Mouse (Mus musculus) heart, embryonic 10.5 days (tissue): Measurements from ENCODE around the gene Vps53. TPM values are rescaled to one million over a fixed set of nuclear protein-coding genes. Genes with fewer than 3 reads are reported as not detected.

Source experiments
- DNase-seq: peaks from one replicate; pipeline ENCODE4 v3.0.0-alpha.2; 2017; ENCODE audit warnings: low spot score
- H3K27ac ChIP-seq: fragments of 300-500 bp; sonication (generic); 2 replicates; pipeline ENCODE4 v1.5.1; 2016; ENCODE audit warnings: mild to moderate bottlenecking
- H3K27me3 ChIP-seq: fragments of 300-500 bp; sonication (generic); 2 replicates; pipeline ENCODE4 v1.6.1; 2016; ENCODE audit warnings: mild to moderate bottlenecking; ENCODE audit not compliant: poor library complexity, insufficient read depth, severe bottlenecking
- H3K36me3 ChIP-seq: fragments of 300-500 bp; sonication (generic); 2 replicates; pipeline ENCODE4 v1.6.1; 2016; ENCODE audit warnings: mild to moderate bottlenecking, moderate library complexity
- H3K4me1 ChIP-seq: fragments of 300-500 bp; sonication (generic); 2 replicates; pipeline ENCODE4 v1.6.1; 2016; ENCODE audit warnings: mild to moderate bottlenecking
- H3K4me3 ChIP-seq: fragments of 300-500 bp; sonication (generic); 2 replicates; pipeline ENCODE4 v1.5.1; 2016; ENCODE audit warnings: mild to moderate bottlenecking, moderate library complexity
- H3K9me3 ChIP-seq: fragments of 300-500 bp; sonication (generic); 2 replicates; pipeline ENCODE4 v1.6.1; 2016; ENCODE audit warnings: mild to moderate bottlenecking, moderate library complexity
- WGBS: fragments of 180-500 bp; shearing (Covaris S2); methylation state at CpG from one replicate; pipeline ENCODE4 v1.1.7; 2016; 5-methylcytosine and 5-hydroxymethylcytosine counted together
- polyA plus RNA-seq: library from polyadenylated mRNA; unstranded; fragments of >200 nt; fragmentation: Nextera tagmentation; extraction: Ambion mirVana; gene quantifications from 2 replicates; pipeline ENCODE4 v1.2.1, GENCODE M21; 2016

Vps53 gene
- polyA plus RNA-seq, 1 experiment from 2014 or later: 35.1 TPM

GRCm38 (mm10) chr11:76056487-76056886 is 123.0 kb downstream of the Vps53 start:
- Histone ChIP-seq H3K9me3 (no peaks in the 10 kb centered on the region), H3K4me1 (peaks cover 14% of the 10 kb centered on the region; the same call in 1 of the 2 replicates), H3K27ac (no peak overlapping the region), H3K36me3 (peaks cover 9% of the 10 kb centered on the region; the same call in 1 of the 2 replicates), H3K4me3 (no peak overlapping the region), H3K27me3 (no peaks in the 10 kb centered on the region)
- whole genome bisulfite sequencing: 32% methylated on average over 3 of the region's 3 CpGs
- DNase-seq: no peak

- Histone ChIP-seq H3K27me3 (no peaks in the 10 kb centered on the region), H3K27ac (no peak overlapping the region), H3K4me3 (no peak overlapping the region), H3K9me3 (no peaks in the 10 kb centered on the region), H3K36me3 (peaks cover 9% of the 10 kb centered on the region; the same call in 1 of the 2 replicates), H3K4me1 (peaks cover 4% of the 10 kb centered on the region; the same call in 1 of the 2 replicates)
- WGBS: 81% methylated on average over 5 of the region's 5 CpGs
- no peak for DNase-seq
Observed at GRCm38 (mm10) chr11:76052496-76052895, 127.0 kb downstream of the Vps53 start.

DNA sequence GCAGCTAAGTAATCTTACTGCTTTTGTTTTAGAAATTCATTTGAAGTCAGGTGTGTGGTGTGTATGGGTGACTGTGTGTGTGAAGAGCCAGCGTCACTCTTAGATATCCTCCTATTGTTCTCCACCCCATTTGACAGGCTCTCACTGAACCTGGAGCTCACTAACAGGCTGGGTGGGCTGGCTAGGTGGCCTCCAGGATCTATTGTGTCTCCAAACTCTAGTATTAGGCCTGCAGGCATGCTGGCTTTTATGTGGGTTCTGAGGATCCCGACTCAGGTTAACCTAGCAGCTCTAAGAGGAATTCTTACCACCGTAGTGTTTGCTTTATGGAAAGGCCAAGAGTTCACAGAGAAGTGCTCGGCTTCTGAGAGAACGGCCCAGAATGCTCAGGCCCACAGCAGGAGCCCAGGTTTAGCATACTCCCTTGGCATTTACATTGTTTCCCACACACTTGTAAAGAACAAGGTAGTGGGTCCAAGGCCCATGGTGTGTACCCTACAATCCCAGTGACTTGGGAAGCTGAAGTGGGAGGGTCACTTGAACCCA is 128.4 kb downstream of the Vps53 start:
- WGBS: 67% methylated on average over 5 of the region's 5 CpGs
- Histone ChIP-seq H3K4me3 (no peak overlapping the region), H3K9me3 (no peaks in the 10 kb centered on the region), H3K27me3 (no peaks in the 10 kb centered on the region), H3K27ac (no peak overlapping the region), H3K36me3 (peaks cover 13% of the 10 kb centered on the region), H3K4me1 (peaks cover 4% of the 10 kb centered on the region; the same call in 1 of the 2 replicates)
- DNase-seq: no peak

GRCm38 (mm10) chr11:76050509-76050908 is 128.9 kb downstream of the Vps53 start:
- 57% methylated on average over 3 of the region's 3 CpGs for WGBS

DNA sequence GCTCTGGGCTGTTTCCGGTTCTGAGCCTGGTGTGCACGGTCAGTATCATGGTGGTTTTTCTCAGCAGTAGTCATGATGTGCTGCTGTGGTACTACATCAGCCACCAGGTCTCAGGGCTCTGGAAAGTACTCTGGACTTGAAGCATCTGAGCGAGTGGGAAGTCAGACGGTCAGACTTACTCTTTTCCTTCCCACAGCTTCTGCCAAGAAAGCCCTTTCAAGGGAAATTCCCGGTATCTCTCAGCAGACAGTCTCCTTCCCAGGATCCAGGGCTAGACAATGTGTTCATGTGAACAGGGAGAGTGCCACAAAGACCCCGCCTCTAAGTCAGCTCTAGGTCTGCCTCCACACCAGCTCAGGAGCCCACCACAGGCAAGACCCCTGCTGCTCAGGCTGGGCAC is 134.1 kb downstream of the Vps53 start:
- Histone ChIP-seq H3K4me3 (no peak overlapping the region), H3K9me3 (no peaks in the 10 kb centered on the region), H3K27me3 (no peaks in the 10 kb centered on the region), H3K4me1 (peaks cover 23% of the 10 kb centered on the region), H3K27ac (no peak overlapping the region), H3K36me3 (peaks cover 15% of the 10 kb centered on the region)
- DNase-seq: no peak
- WGBS: 73% methylated on average over 6 of the region's 6 CpGs

More at GRCm38 (mm10) chr11:76050509-76050908, 128.9 kb downstream of the Vps53 start:
- Histone ChIP-seq H3K27me3 (no peaks in the 10 kb centered on the region), H3K27ac (no peak overlapping the region), H3K4me3 (no peak overlapping the region), H3K9me3 (no peaks in the 10 kb centered on the region), H3K36me3 (peaks cover 14% of the 10 kb centered on the region), H3K4me1 (peaks cover 4% of the 10 kb centered on the region; the same call in 1 of the 2 replicates)
- DNase-seq: no peak

DNA sequence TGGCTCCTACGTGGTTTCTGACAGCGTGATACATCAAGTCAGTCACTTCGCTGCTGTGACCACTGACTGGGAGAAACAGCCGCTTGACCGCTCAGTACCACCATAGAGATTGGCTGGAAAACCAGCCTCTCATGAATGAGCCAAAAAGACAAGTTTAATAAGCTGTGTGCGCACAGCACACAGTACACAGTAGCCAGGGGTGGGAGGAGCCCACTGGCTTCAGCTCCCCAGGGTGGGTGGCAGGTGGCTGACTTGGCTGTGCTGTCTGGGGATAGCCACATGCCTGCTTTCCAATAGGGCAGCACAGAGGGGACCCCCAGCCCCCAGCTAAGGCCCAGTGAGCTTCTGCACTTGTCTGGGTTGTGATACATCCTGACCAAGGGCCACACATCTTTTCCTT is 135.0 kb downstream of the Vps53 start:
- H3K27me3 ChIP-seq: no peaks in the 10 kb centered on the region
- 79% methylated on average over 6 of the region's 6 CpGs for WGBS

GRCm38 (mm10) chr11:76042882-76043281 is 136.6 kb downstream of the Vps53 start:
- peaks cover 23% of the 10 kb centered on the region for H3K4me1 ChIP-seq
- peaks cover 15% of the 10 kb centered on the region for H3K36me3 ChIP-seq
- no peaks in the 10 kb centered on the region for H3K27me3 ChIP-seq
- H3K27ac ChIP-seq: no peak overlapping the region
- no peak overlapping the region for H3K4me3 ChIP-seq
- H3K9me3 ChIP-seq: no peaks in the 10 kb centered on the region
- WGBS: 26% methylated on average over 5 of the region's 5 CpGs
- no peak for DNase-seq

More for the DNA sequence above, 135.0 kb downstream of the Vps53 start:
- no peak for DNase-seq
- H3K9me3 ChIP-seq: no peaks in the 10 kb centered on the region
- H3K36me3 ChIP-seq: peaks cover 15% of the 10 kb centered on the region
- H3K4me3 ChIP-seq: no peak overlapping the region
- peaks cover 23% of the 10 kb centered on the region for H3K4me1 ChIP-seq
- H3K27ac ChIP-seq: no peak overlapping the region

DNA sequence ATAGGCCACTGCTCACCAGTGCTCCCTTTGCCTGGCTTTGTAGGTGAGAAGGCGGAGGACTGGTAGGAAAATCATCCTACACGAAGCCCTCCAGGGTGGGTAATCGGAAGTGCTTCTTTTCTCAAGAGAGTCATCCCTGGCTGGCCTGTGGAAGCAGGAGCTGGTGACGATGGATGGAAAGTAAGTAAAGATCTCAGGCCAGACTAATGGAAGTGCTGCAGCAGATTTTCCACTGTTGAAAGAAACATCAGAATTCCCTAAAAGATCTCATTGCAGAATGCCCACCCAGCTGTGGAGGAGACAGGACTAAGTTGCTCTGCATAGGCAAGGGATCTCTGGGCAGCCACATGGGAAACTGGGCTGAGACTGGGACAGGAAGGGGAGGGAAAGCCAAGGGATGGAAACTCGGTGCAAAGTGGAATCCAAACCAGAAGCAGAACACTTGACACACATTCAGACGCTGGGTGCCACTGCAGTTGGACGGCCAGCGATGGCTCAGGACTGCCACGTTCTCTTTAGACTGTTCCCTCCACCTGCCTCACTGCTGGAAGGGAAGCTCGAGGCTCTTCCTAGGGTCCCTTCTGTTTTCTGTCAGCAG is 137.3 kb downstream of the Vps53 start:
- Histone ChIP-seq H3K4me1 (peaks cover 23% of the 10 kb centered on the region), H3K9me3 (no peaks in the 10 kb centered on the region), H3K4me3 (no peak overlapping the region), H3K27ac (no peak overlapping the region), H3K36me3 (peaks cover 15% of the 10 kb centered on the region), H3K27me3 (no peaks in the 10 kb centered on the region)
- no peak for DNase-seq
- WGBS: 45% methylated on average over 10 of the region's 10 CpGs

DNA sequence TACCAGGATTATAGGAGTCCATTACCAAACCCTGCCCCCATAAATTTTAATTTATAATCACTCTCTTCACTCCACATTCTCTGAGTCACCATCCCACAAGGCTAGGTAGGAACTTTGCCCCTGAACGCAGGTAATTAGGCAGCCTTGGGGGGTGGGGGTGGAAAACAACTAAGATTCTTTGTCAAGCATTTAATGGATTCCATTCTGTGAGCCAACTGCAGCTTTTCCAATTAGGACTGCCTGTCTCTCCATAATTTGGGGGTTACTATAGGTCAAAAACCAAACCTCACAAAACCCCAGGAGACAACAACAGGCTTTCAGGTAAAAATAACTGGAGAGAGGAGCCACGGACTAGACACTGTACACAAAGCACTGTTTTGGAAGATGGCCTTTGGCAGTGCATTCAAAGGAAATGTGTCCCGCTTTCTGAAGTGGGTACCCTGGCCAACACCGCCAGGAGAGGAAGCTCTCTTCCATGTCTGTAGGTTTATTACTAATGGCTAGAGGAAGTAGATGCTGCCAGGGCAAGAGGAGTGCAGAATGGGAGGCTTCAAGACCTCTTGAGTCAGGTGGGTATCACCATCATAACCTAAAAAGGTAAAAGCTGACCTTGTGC is 138.6 kb downstream of the Vps53 start:
- DNase-seq: no peak
- H3K36me3 ChIP-seq: peaks cover 8% of the 10 kb centered on the region; the same call in 1 of the 2 replicates
- no peaks in the 10 kb centered on the region for H3K27me3 ChIP-seq
- H3K27ac ChIP-seq: no peak overlapping the region
- H3K4me1 ChIP-seq: peaks cover 23% of the 10 kb centered on the region
- no peak overlapping the region for H3K4me3 ChIP-seq
- WGBS: 84% methylated on average over 4 of the region's 4 CpGs
- no peaks in the 10 kb centered on the region for H3K9me3 ChIP-seq

GRCm38 (mm10) chr11:76040106-76040505 is 139.3 kb downstream of the Vps53 start:
- H3K27ac ChIP-seq: no peak overlapping the region
- peaks cover 2% of the 10 kb centered on the region; the same call in 1 of the 2 replicates for H3K36me3 ChIP-seq
- H3K27me3 ChIP-seq: peaks cover 3% of the 10 kb centered on the region; the same call in 1 of the 2 replicates
- no peak overlapping the region for H3K4me3 ChIP-seq
- H3K4me1 ChIP-seq: peaks cover 21% of the 10 kb centered on the region
- H3K9me3 ChIP-seq: no peaks in the 10 kb centered on the region
- WGBS: 85% methylated on average over 8 of the region's 8 CpGs
- no peak for DNase-seq

DNA sequence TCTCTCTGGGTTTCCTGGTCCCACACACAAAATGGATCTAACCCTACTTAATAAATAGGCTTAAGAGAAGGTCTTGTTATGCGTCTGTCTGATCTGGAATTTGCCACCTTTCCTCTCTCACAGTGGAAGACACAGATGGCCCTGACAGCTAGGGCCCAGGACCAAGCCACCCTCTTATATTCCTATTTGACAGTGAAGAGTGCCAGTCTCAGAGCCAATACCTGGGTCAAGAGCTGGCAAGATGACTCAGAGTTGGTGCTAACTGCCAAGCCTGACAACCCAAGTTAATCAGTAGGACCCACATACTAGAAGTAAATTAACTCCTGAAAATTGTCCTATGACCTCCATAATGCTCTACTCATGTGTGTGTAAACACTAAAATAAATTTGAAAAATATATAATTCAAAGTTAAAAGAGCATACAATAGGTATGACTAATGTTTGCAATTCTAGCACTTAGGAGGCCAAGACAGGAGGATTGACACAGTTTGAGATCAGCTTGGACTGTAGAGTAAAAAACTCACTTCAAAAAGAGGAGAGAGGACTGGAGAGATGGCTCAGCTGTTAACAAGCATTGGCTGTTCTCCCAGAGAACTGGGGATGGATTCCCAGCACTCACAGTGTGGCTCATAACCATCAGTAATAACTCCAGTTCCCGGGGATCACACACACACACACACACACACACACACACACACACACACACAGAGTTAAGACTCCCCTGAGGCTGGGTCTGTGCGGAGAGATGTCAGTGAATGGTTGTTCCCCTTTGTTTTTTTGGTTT is 140.0 kb downstream of the Vps53 start:
- no peaks in the 10 kb centered on the region for H3K36me3 ChIP-seq
- H3K4me3 ChIP-seq: no peak overlapping the region
- H3K27ac ChIP-seq: no peak overlapping the region
- DNase-seq: no peak
- H3K9me3 ChIP-seq: no peaks in the 10 kb centered on the region
- H3K27me3 ChIP-seq: peaks cover 3% of the 10 kb centered on the region; the same call in 1 of the 2 replicates
- peaks cover 18% of the 10 kb centered on the region for H3K4me1 ChIP-seq
- 76% methylated on average over 3 of the region's 3 CpGs for WGBS

- DNase-seq: no peak
- Histone ChIP-seq H3K4me3 (no peak overlapping the region), H3K9me3 (no peaks in the 10 kb centered on the region), H3K27me3 (peaks cover 3% of the 10 kb centered on the region; the same call in 1 of the 2 replicates), H3K27ac (no peak overlapping the region), H3K4me1 (peaks cover 9% of the 10 kb centered on the region), H3K36me3 (no peaks in the 10 kb centered on the region)
- WGBS: 40% methylated on average over 6 of the region's 6 CpGs
Observed at GRCm38 (mm10) chr11:76037581-76038294, 141.7 kb downstream of the Vps53 start.
